Mouse (Mus musculus) CD8-positive naive resting alpha-beta T cell, adult 57 days (primary cell): Measurements from ENCODE around the gene Krt34. TPM values are rescaled to one million over a fixed set of nuclear protein-coding genes. Genes with fewer than 3 reads are reported as not detected.

Source experiments
- total RNA-seq: library from RNA; stranded (reverse); gene quantifications from one replicate; pipeline ENCODE4 v1.2.4, GENCODE M21; 2023

The Krt34 gene
- total RNA-seq, result not detected

DNA sequence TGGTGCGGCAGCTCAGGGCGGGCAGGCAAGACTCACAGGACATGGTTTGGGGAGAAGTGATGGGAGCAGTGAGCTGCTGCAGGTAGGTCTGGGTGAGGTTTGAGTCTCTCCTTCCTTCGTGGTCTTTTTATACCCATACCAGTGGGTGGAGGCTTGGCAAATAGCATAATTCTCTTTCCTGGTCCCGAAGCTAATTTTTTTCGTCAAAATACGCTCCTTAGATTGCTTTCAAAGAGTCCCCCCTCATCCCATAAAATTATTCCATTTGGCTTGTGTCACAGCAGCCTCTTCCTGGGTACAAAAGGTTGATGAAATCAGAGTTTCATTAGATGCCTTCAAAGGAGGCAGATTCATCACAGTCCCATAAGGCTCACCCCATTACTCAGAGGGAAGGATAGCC lies at the start of gene Krt34:
Gene Krt34, minus strand, starts transcription at position 101 of the 400 bp plus-strand sequence.

DNA sequence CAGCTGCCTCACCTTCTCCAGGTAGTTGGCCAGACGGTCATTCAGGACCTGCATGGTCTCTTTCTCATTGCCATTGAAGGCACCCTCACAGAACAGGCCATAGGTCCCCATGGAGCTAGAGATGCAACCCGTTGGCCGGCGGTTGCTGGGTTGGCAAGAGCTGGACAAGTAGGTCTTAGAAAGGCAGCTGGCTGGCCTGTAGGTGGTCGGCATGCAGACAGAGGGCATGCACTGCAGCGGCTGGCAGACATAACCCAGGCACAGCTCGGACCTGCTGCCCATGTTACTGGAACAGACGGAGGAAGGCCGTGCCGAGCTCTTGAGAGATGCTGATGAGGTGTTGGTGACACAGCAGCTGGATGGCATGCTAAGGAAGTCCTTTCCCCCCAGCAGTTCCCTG lies 46.5 kb upstream of the Krt34 start, which contains the start of gene Krt32:
Gene Krt32, minus strand, starts transcription at position 366 of the 400 bp plus-strand sequence.

DNA sequence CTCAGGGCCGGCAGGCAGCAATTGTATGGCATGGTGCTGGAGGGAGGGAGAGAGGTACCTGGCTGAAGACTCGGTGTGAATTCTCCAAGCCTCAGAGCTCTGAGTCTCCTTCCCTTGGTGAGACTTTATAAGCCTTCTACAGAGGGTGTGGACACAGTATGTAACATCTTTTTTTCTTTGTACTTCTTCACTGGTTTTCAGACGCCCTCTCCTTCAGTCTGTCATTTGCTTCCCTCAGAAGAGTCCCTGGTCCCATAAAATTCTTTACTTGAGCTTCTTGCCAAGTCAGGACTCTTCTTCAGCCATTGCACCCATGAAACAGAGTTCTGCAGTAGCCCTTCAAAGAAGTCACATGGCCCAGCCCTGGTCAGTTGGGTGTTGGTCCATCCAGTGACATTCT lies 9.1 kb upstream of the Krt34 start, which contains the start of gene Krt31:
Gene Krt31, minus strand, starts transcription at position 101 of the 400 bp plus-strand sequence.

DNA sequence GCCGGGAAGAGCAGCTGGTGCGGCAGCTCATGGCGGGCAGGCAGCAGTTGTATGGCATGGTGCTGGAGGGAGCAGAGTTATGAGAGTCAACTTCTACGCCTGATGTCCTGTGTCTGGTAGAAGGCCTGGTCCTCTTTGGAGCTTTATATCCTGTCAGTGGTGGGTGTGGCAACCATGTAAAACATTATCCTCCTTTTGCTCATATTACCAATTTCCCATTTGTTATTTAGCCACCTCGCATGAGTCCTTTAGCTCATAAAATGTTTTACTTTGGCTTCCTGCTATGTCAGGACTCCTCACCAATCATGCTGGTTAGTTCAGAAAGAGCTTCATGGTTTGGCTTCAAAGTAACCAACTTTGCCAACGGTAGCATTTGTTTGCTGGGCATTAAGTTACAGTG lies 11.6 kb downstream of the Krt34 start, which contains the start of gene Krt33b:
Gene Krt33b, minus strand, starts transcription at position 101 of the 400 bp plus-strand sequence.

DNA sequence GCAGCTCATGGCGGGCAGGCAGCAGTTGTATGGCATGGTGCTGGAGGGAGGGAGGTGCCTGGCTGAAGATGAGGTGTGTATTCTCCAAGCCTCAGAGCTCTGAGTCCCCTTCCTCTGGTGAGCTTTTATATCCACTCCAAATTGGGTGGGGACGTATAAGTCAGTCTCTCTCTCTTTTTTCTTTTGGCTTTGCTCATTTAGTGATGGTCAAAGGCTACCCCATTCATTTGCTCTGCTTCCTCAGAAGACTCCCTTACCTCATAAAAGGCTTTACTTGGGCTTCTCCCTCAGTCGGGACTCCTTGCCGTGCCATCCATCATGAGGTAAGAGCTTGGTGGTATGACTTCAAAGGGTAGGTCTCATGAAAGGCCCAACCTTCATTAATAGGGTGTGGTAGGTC lies 25.2 kb downstream of the Krt34 start, which contains the start of gene Krt33a:
Gene Krt33a, minus strand, starts transcription at position 101 of the 400 bp plus-strand sequence.

DNA sequence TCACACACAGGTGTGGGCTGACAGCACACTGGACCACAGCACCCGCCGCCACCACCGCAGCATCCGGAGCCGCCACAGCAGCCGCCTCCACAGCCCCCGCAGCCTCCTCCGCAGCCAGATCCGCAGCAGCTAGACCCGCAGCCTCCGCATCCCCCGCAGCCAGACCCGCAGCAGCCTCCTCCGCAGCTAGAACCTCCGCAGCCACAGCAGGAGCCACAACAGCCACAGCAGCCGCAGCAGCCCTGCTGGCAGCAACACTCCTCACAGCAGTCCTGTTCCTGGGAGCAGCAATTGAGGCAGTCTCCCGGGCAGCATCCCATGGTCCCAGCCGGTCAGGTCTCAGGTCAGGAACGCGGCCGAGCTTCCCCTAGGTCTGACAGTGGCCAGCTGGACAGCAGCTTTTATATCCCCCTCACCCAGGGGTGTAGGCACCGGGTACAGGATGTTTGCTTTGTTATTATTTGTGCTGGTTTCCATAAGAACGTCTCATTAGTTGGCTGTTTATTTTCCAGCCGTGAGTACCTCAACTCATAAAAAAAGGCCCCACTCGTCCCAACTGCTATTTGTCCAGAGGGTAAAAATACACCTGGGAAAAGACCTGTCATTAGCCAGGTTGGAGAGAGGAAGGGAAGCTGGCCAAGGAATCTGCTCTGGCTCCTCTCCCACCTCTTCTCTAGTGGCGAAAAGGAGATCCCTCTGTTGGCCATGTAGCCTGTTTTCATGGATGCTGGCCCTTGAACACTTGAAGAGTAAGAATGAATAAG lies 47.6 kb downstream of the Krt34 start, which contains the start of gene Krtap17-1:
Gene Krtap17-1, minus strand, starts transcription at position 375 of the 764 bp plus-strand sequence.

Other genes starting within 250 kb of the Krt34 start
- gene Gm11596, start 248.1 kb downstream of the Krt34 start, total RNA-seq, result not detected
- gene Gm11569, start 242.6 kb downstream of the Krt34 start, total RNA-seq, result not detected
- not detected for gene Gm11554, start 237.1 kb downstream of the Krt34 start, total RNA-seq
- gene Krtap4-13, start 231.7 kb downstream of the Krt34 start, total RNA-seq, result not detected
- not detected for gene Gm11564, start 225.9 kb downstream of the Krt34 start, total RNA-seq
- not detected for gene 2300003K06Rik, start 203.5 kb downstream of the Krt34 start, total RNA-seq
- gene Krtap4-16, start 189.9 kb downstream of the Krt34 start, total RNA-seq, result not detected
- not detected for gene Gm11568, start 183.6 kb downstream of the Krt34 start, total RNA-seq
- not detected for gene Gm11559, start 177.1 kb downstream of the Krt34 start, total RNA-seq
- gene Krtap9-1, start 168.2 kb downstream of the Krt34 start, total RNA-seq, result not detected
- not detected for gene Gm11567, start 162.4 kb downstream of the Krt34 start, total RNA-seq
- gene Krtap31-1, start 133.6 kb downstream of the Krt34 start, total RNA-seq, result not detected
- not detected for gene Gm11565, start 126.8 kb downstream of the Krt34 start, total RNA-seq
- gene Krtap31-2, start 105.3 kb downstream of the Krt34 start, total RNA-seq, result not detected
- not detected for gene Krtap9-5, start 93.1 kb downstream of the Krt34 start, total RNA-seq
- gene Krtap29-1, start 62.5 kb downstream of the Krt34 start, total RNA-seq, result not detected
- gene Krtap16-1, start 55.0 kb downstream of the Krt34 start, total RNA-seq, result not detected
- not detected for gene Krtap17-1, start 47.6 kb downstream of the Krt34 start, total RNA-seq
- not detected for gene Krt33a, start 25.3 kb downstream of the Krt34 start, total RNA-seq
- gene Krt33b, start 11.7 kb downstream of the Krt34 start, total RNA-seq, result not detected
- gene Krt31, start 9.0 kb upstream of the Krt34 start, total RNA-seq, result not detected
- gene Krt32, start 46.7 kb upstream of the Krt34 start, total RNA-seq, result not detected
- gene Krt35, start 54.7 kb upstream of the Krt34 start, total RNA-seq, result not detected
- not detected for gene Krt36, start 64.1 kb upstream of the Krt34 start, total RNA-seq
- not detected for gene Krt13, start 80.0 kb upstream of the Krt34 start, total RNA-seq
- gene Krt15, start 94.4 kb upstream of the Krt34 start, total RNA-seq, result not detected
- gene Krt19, start 107.1 kb upstream of the Krt34 start, total RNA-seq, result not detected
- not detected for gene Krt9, start 151.7 kb upstream of the Krt34 start, total RNA-seq
- not detected for gene Krt14, start 166.0 kb upstream of the Krt34 start, total RNA-seq
- gene Krt16, start 207.3 kb upstream of the Krt34 start, total RNA-seq, result not detected
- gene Krt17, start 219.5 kb upstream of the Krt34 start, total RNA-seq, result not detected
- not detected for gene Krt42, start 228.3 kb upstream of the Krt34 start, total RNA-seq